Mouse (Mus musculus): ENCODE data around the gene Mgat5.
A peak's percentile ranks its signal among the peaks of the same experiment; 100 is the strongest.

Mgat5 gene

GRCm38 (mm10) chr1:127442880-127443877, 238.4 kb downstream of the Mgat5 start:
- DNase-seq, result no peak

DNA sequence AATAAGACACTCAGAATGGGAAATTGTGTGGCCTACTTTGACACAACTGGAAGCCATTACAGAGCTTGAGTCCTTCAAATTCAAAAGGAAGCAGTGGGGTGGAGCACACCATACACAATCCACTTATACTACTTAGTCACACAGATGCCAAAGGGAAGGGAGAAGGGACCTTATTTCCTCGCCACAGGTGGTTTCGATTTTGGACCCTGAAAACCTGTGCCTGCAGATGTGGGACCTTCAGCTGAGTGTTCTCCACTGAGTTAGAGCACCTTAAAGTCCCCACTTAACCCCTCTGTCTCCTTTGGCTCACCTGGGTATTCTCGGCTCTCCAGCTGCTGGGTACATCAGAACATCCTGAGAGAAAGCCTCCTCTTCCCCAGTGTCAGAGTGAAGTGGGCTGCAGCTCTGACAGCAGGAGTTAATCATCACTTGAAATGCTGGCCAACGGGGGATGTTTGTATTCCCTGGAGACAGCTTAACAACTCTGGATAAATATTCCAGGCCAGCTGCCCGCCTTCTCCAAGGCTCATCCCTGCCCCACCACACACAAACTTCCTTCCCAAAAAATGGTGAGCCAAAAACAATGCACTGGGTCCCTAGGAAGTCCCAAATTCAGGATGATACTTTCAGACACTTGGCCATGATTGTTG, 240.1 kb downstream of the Mgat5 start:
- no peak for DNase-seq

GRCm38 (mm10) chr1:127453397-127453796, 248.6 kb downstream of the Mgat5 start:
- no peak for DNase-seq

- DNase-seq, result peak; percentile 66
Measured at GRCm38 (mm10) chr1:127459015-127459451, 254.2 kb downstream of the Mgat5 start.

DNA sequence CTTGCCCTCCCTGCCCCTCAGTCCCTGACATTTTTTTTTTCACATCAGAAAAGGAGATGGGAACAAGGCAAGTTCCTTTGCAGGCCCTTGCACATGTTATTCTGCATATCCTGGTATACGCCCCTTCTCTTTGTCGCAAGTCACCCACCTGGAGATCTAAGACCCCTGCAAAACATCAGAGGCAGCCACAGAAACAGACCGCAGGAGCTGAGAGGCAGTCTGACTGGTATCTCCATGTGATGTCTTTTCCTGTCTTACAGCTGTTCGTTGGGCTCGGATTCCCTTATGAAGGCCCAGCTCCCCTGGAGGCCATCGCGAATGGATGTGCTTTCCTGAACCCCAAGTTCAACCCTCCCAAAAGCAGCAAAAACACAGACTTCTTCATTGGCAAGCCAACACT, 254.8 kb downstream of the Mgat5 start:
- DNase-seq, result no peak

- DNase-seq, result no peak
Measured at GRCm38 (mm10) chr1:127461017-127461416, 256.2 kb downstream of the Mgat5 start.

- no peak for DNase-seq
Measured at GRCm38 (mm10) chr1:127464041-127464440, 259.2 kb downstream of the Mgat5 start.

DNA sequence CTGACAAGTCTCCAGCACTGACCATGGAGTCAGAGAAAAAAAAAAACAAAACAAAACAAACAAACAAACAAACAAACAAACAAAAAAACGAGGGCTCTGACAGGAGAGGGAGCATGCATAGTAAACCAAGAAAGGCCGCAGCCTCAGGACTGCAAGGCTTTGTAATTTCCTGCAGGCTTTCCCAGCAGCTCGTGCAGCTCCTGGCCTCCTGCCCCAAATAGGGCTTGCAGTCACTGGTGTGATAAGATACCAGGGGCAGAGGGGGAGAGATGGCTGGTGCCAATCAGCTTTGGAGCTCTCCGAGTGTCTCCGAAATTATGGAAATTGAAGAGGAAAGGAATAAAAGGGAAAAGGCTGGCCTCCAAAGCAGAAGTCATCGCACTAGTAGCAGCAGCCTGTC, 260.5 kb downstream of the Mgat5 start:
- DNase-seq, result no peak

- no peak for DNase-seq
Measured at GRCm38 (mm10) chr1:127467238-127467637, 262.4 kb downstream of the Mgat5 start.

GRCm38 (mm10) chr1:127470175-127470574, 265.4 kb downstream of the Mgat5 start:
- DNase-seq, result no peak

DNA sequence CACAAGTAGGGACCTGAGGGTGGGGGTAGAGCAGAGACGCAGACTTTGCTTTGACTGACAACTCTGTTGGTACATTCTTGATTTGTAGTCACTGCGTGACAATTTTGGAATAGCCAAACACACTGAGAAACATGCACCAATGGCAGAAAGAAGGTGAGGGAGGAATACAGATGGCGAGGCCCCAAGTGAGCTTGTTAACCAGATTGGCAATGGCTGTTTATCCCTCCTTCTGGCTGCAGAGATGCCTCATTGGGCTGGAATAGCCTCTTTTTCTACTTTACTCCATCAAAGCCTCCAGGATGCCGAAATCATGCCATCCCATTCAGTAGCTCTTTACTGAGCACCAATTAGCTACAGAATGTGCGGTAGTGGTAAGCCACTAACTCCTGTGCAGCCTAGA, 270.9 kb downstream of the Mgat5 start:
- DNase-seq, result no peak

DNA sequence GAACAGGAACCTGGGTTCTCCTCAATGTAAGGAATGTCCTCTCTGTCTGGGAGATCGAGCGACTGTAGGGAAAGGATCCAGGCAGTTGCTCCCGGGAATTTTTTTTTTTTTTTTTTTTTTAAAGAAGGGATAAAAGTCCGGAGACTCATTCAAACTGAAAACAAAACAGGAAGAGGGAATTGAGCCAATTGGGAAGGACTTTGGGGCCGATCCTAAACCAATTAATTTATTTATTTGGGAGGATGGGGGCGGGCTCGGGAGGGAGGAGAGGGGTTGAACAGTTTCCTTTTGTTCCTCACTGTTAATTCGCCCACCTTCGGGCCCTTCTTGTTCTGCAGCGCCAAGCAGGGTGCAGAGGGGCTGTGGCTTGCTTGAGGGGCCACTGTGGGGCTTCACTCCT, 278.1 kb downstream of the Mgat5 start:
- no peak for DNase-seq

GRCm38 (mm10) chr1:127484188-127484587, 279.4 kb downstream of the Mgat5 start:
- no peak for DNase-seq

DNA sequence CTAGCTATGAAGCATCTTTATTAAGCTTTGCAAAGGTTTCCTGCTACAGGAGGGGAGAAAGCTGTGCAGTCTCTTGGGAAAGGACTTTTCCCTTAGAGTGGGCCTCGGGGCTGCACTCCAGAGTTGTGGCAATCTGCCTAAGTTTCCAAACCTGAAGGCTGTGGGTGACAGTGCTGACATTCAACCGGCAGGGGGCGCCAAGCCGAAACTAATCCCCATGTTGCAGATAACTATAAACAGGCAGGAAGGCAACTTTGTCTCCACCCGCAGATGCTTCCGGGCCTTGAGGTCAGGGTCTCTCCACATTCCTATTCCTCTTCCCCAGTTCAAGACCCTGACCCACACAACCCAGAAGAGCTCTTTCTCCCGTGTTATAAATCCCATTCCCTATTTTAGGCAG, 280.0 kb downstream of the Mgat5 start:
- DNase-seq, result peak; percentile 76

GRCm38 (mm10) chr1:127487161-127487560, 282.3 kb downstream of the Mgat5 start:
- DNase-seq, result peak; percentile 36

DNA sequence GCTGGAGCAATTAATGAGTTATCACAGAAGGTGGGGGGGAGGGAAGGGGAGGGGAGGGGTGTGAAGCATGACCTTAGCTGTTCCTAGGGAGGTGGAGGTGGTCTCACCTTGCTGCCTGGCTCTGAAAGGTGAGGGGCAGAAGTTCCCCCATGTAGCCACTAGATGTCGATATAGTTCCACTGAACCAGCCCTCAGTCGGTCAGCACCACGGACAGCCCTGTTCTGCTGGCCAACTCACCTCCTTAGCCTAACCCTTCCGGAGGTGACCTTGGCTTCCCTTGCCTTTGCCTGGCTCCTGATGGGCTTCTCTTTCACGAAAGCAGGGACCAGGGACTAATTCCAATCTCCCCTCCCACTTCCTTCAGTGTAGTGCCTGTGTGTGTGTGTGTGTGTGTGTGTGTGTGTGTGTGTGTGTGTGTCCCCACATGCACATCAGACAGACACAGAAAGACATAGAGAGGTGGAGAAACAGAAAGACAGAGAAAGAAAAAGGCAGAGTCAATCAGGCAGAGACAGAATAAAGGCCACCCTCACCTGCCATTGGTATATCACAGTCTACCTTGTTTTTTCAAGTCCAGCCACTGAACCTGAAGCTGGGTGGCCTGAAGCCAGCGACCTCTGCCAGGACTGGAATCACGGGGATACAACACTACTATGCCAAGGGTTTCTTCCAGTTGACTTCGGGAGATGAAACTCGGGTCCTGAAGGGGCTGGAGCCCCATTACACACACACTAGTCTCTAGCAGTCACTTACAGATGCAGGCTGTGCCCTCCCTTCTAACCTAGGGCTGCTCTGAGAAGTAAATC, 292.1 kb downstream of the Mgat5 start:
- peak; percentile 84 for DNase-seq

DNA sequence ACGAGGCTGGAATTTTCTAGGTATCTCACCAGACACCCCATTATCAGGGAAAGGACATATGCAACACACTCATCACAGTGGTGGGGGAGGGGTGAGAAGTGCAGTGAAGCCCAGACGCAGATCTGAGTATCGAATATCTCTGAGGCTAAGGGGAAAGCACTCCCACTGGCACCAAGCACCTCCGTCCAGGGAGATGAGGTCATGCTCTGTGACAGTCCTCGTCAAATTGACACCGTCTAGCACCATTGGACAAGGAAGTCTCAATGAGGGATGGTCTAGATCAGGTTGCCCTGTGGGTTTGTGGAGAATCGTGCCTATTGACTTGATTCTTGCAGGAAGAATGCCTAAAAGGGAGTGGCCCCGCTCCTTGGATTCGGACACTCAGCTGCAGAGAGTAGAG, 293.9 kb downstream of the Mgat5 start:
- DNase-seq, result no peak

GRCm38 (mm10) chr1:127500219-127500618, 295.4 kb downstream of the Mgat5 start:
- peak; percentile 90 for DNase-seq

GRCm38 (mm10) chr1:127500701-127501100, 295.9 kb downstream of the Mgat5 start:
- no peak for DNase-seq

DNA sequence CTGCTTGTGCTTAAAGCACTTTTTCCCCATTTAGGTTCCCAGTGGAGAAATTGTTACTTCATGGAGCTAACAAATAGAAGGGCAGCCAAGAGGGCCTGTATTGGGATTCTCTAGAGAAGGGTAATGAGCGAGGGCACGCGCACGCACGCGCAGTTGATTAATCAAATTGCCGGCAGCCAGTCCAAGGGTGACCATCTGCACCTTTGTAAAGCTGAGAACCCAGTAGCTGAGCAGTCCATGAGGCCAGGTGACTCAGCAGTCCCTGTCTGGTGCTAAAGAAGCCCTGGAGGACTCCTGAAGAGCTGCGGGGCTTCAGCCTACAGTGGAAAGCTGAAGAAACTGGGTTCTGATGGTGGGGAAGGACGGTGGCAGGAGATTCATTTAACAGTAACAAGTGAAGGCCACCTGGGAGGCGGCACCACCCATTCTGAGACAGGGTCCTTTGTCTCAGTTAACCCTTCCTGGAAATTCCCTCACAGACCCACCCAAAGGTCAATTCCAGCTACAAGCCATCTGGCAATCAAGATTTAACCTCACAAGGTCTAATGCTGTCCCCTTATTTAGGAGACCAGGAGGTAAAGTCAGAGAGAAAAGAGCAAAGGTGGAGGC, 302.3 kb downstream of the Mgat5 start:
- DNase-seq, result peak; percentile 83

GRCm38 (mm10) chr1:127508067-127508739, 303.4 kb downstream of the Mgat5 start:
- DNase-seq, result no peak

DNA sequence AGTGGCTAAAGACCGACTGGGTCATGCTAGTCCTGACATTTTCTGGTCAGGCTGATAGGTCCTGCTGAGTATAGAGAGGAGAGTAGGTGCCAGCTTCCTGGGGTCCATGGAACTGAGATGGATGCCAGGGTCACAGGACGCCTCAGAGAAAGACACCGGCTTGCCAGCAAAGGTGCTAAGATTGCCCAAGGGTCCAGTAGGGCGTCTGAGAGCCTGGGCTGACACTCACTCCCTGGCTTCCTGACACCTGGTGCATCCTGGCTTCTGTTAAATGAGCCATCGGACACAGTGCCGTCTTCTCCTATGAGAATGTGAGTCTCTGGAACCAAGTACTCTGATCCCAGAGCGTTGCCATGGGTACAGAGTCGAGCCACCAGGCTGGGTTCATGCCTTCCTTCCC, 304.1 kb downstream of the Mgat5 start:
- peak; percentile 77 for DNase-seq
